Mouse (Mus musculus) liver, postnatal 0 days (tissue): ENCODE measurements around the gene Bpifa3.

Source experiments
- CTCF ChIP-seq: sonication (generic); IDR thresholded peaks from 2 replicates; pipeline ENCODE4 v1.5.1; 2016; ENCODE audit warnings: antibody characterized with exemption, low read depth
- EP300 ChIP-seq: IDR thresholded peaks from 2 replicates; pipeline ENCODE4 v1.6.1; 2016; ENCODE audit warnings: antibody characterized with exemption, low read depth, mild to moderate bottlenecking

DNA sequence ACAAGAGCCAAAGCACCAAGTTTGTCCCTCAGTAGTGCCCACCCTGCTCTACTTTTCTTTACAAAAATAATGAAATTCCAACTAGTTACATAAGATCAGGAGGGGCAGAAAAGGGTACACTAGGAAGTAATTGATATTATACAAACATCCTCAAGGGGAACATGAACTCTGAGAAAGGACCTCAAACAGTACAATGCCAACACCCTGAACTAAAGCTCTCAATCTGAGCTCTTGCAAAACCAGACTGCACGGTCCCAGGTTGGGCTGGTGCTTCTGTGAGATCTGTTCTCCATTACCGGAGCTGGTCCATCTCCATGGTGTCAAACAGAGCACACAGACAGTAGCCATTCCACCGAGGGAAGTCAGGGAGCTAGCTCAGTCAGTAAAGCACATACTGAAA, 12.8 kb upstream of the Bpifa3 start:
- TF ChIP-seq CTCF = no peak
- no peak for TF ChIP-seq EP300
